Mouse (Mus musculus): ENCODE measurements at regions not wholly inside any gene's neighbourhood (a gene's known extent, or its start where the extent isn't known, plus 50 kb on each side); places are given as distances from the start of the nearest gene placed in this dataset.

GRCm38 (mm10) chr4:84095237-84095636 lies 569.9 kb downstream of the Ccdc171 start:
- ATAC-seq (ENCODE audit: low FRiP score, low TSS enrichment): no peak
- no peak overlapping the region for H3K4me2 ChIP-seq (ENCODE audit: low read length)
- no peak overlapping the region for H3K9ac ChIP-seq (replicated peaks; ENCODE audit: low read length)
- H3K4me3 ChIP-seq (replicated peaks; ENCODE audit: low read depth, low read length): no peak overlapping the region
- no peaks in the 10 kb centered on the region for H3K9me3 ChIP-seq (ENCODE audit: control insufficient read depth, low read length)
- H3K27me3 ChIP-seq (ENCODE audit: control insufficient read depth, insufficient read depth, low read length): no peaks in the 10 kb centered on the region
- H3K27ac ChIP-seq (replicated peaks; ENCODE audit: low read depth, low read length): no peak overlapping the region
- DNase-seq: no peak
- peaks cover 6% of the 10 kb centered on the region; the same call in 1 of the 2 replicates for H3K4me1 ChIP-seq (ENCODE audit: control insufficient read depth, insufficient read depth, low read length)
- 84% methylated on average over 3 of the region's 3 CpGs for WGBS
- no peaks in the 10 kb centered on the region for H3K36me3 ChIP-seq (ENCODE audit: control insufficient read depth, insufficient read depth, low read length)

GRCm38 (mm10) chr4:84096081-84096480 lies 570.7 kb downstream of the Ccdc171 start:
- DNase-seq: no peak
- Histone ChIP-seq H3K27ac (replicated peaks; ENCODE audit: low read depth, low read length) (no peak overlapping the region), H3K9me3 (ENCODE audit: control insufficient read depth, low read length) (no peaks in the 10 kb centered on the region), H3K4me2 (ENCODE audit: low read length) (no peak overlapping the region), H3K27me3 (ENCODE audit: control insufficient read depth, insufficient read depth, low read length) (no peaks in the 10 kb centered on the region), H3K4me1 (ENCODE audit: control insufficient read depth, insufficient read depth, low read length) (peaks cover 6% of the 10 kb centered on the region; the same call in 1 of the 2 replicates), H3K4me3 (replicated peaks; ENCODE audit: low read depth, low read length) (no peak overlapping the region), H3K36me3 (ENCODE audit: control insufficient read depth, insufficient read depth, low read length) (no peaks in the 10 kb centered on the region), H3K9ac (replicated peaks; ENCODE audit: low read length) (no peak overlapping the region)
- ATAC-seq (ENCODE audit: low FRiP score, low TSS enrichment): no peak
- WGBS: 94% methylated on average over 4 of the region's 4 CpGs

GRCm38 (mm10) chr4:84099071-84099470 lies 573.7 kb downstream of the Ccdc171 start:
- no peaks in the 10 kb centered on the region for H3K36me3 ChIP-seq (ENCODE audit: control insufficient read depth, insufficient read depth, low read length)
- H3K4me1 ChIP-seq (ENCODE audit: control insufficient read depth, insufficient read depth, low read length): no peaks in the 10 kb centered on the region
- H3K27me3 ChIP-seq (ENCODE audit: control insufficient read depth, insufficient read depth, low read length): no peaks in the 10 kb centered on the region
- ATAC-seq (ENCODE audit: low FRiP score, low TSS enrichment) (no peak), DNase-seq (no peak)
- no peaks in the 10 kb centered on the region for H3K9me3 ChIP-seq (ENCODE audit: control insufficient read depth, low read length)
- no peak overlapping the region for H3K9ac ChIP-seq (replicated peaks; ENCODE audit: low read length)
- 82% methylated on average over 8 of the region's 8 CpGs for WGBS
- no peak overlapping the region for H3K4me2 ChIP-seq (ENCODE audit: low read length)
- H3K27ac ChIP-seq (replicated peaks; ENCODE audit: low read depth, low read length): no peak overlapping the region
- H3K4me3 ChIP-seq (replicated peaks; ENCODE audit: low read depth, low read length): no peak overlapping the region

GRCm38 (mm10) chr4:84101923-84102322 lies 573.2 kb downstream of the Bnc2 start:
- H3K9ac ChIP-seq (replicated peaks; ENCODE audit: low read length): no peak overlapping the region
- WGBS: 86% methylated on average over 6 of the region's 6 CpGs
- H3K27ac ChIP-seq (replicated peaks; ENCODE audit: low read depth, low read length): no peak overlapping the region
- H3K4me1 ChIP-seq (ENCODE audit: control insufficient read depth, insufficient read depth, low read length): no peaks in the 10 kb centered on the region
- ATAC-seq (ENCODE audit: low FRiP score, low TSS enrichment): no peak
- no peaks in the 10 kb centered on the region for H3K36me3 ChIP-seq (ENCODE audit: control insufficient read depth, insufficient read depth, low read length)
- H3K9me3 ChIP-seq (ENCODE audit: control insufficient read depth, low read length): no peaks in the 10 kb centered on the region
- DNase-seq: no peak
- no peaks in the 10 kb centered on the region for H3K27me3 ChIP-seq (ENCODE audit: control insufficient read depth, insufficient read depth, low read length)
- no peak overlapping the region for H3K4me2 ChIP-seq (ENCODE audit: low read length)
- no peak overlapping the region for H3K4me3 ChIP-seq (replicated peaks; ENCODE audit: low read depth, low read length)

GRCm38 (mm10) chr4:84102736-84103135 lies 572.3 kb downstream of the Bnc2 start:
- Histone ChIP-seq H3K9ac (replicated peaks; ENCODE audit: low read length) (no peak overlapping the region), H3K4me1 (ENCODE audit: control insufficient read depth, insufficient read depth, low read length) (no peaks in the 10 kb centered on the region), H3K27ac (replicated peaks; ENCODE audit: low read depth, low read length) (no peak overlapping the region), H3K36me3 (ENCODE audit: control insufficient read depth, insufficient read depth, low read length) (no peaks in the 10 kb centered on the region), H3K4me2 (ENCODE audit: low read length) (no peak overlapping the region), H3K9me3 (ENCODE audit: control insufficient read depth, low read length) (no peaks in the 10 kb centered on the region), H3K27me3 (ENCODE audit: control insufficient read depth, insufficient read depth, low read length) (no peaks in the 10 kb centered on the region), H3K4me3 (replicated peaks; ENCODE audit: low read depth, low read length) (no peak overlapping the region)
- no peak for DNase-seq
- no peak for ATAC-seq (ENCODE audit: low FRiP score, low TSS enrichment)
- WGBS: 74% methylated on average over 11 of the region's 11 CpGs

- Histone ChIP-seq H3K27me3 (ENCODE audit: control insufficient read depth, insufficient read depth, low read length) (no peaks in the 10 kb centered on the region), H3K4me2 (ENCODE audit: low read length) (no peak overlapping the region), H3K4me3 (replicated peaks; ENCODE audit: low read depth, low read length) (no peak overlapping the region), H3K4me1 (ENCODE audit: control insufficient read depth, insufficient read depth, low read length) (peaks cover 16% of the 10 kb centered on the region), H3K9ac (replicated peaks; ENCODE audit: low read length) (no peak overlapping the region), H3K36me3 (ENCODE audit: control insufficient read depth, insufficient read depth, low read length) (no peaks in the 10 kb centered on the region), H3K9me3 (ENCODE audit: control insufficient read depth, low read length) (no peaks in the 10 kb centered on the region), H3K27ac (replicated peaks; ENCODE audit: low read depth, low read length) (no peak overlapping the region)
- DNase-seq (no peak), ATAC-seq (ENCODE audit: low FRiP score, low TSS enrichment) (no peak)
- 78% methylated on average over 6 of the region's 6 CpGs for WGBS
Observed at GRCm38 (mm10) chr4:84108592-84108991, 566.5 kb downstream of the Bnc2 start.

GRCm38 (mm10) chr4:84109771-84110503 lies 565.1 kb downstream of the Bnc2 start:
- no peaks in the 10 kb centered on the region for H3K36me3 ChIP-seq (ENCODE audit: control insufficient read depth, insufficient read depth, low read length)
- DNase-seq (peak; percentile 58), ATAC-seq (ENCODE audit: low FRiP score, low TSS enrichment) (peak; percentile 43; the same call in 1 of the 2 replicates)
- H3K9ac ChIP-seq (replicated peaks; ENCODE audit: low read length): no peak overlapping the region
- H3K4me1 ChIP-seq (ENCODE audit: control insufficient read depth, insufficient read depth, low read length): peaks cover 16% of the 10 kb centered on the region
- 0 out of 2 replicates have a peak overlapping the region, but pooled peaks have one; percentile 3 for H3K27ac ChIP-seq (replicated peaks; ENCODE audit: low read depth, low read length)
- H3K4me2 ChIP-seq (ENCODE audit: low read length): no peak overlapping the region
- no peaks in the 10 kb centered on the region for H3K9me3 ChIP-seq (ENCODE audit: control insufficient read depth, low read length)
- WGBS: 4% methylated on average over 12 of the region's 12 CpGs
- no peaks in the 10 kb centered on the region for H3K27me3 ChIP-seq (ENCODE audit: control insufficient read depth, insufficient read depth, low read length)
- no peak overlapping the region for H3K4me3 ChIP-seq (replicated peaks; ENCODE audit: low read depth, low read length)

GRCm38 (mm10) chr4:84114162-84115040 lies 560.7 kb downstream of the Bnc2 start:
- H3K9me3 ChIP-seq (ENCODE audit: control insufficient read depth, low read length): no peaks in the 10 kb centered on the region
- H3K27me3 ChIP-seq (ENCODE audit: control insufficient read depth, insufficient read depth, low read length): no peaks in the 10 kb centered on the region
- DNase-seq: no peak
- H3K27ac ChIP-seq (replicated peaks; ENCODE audit: low read depth, low read length): no peak overlapping the region
- H3K4me2 ChIP-seq (ENCODE audit: low read length): no peak overlapping the region
- ATAC-seq (ENCODE audit: low FRiP score, low TSS enrichment): no peak
- H3K4me3 ChIP-seq (replicated peaks; ENCODE audit: low read depth, low read length): no peak overlapping the region
- 77% methylated on average over 10 of the region's 10 CpGs for WGBS
- no peak overlapping the region for H3K9ac ChIP-seq (replicated peaks; ENCODE audit: low read length)
- H3K36me3 ChIP-seq (ENCODE audit: control insufficient read depth, insufficient read depth, low read length): no peaks in the 10 kb centered on the region
- peaks cover 12% of the 10 kb centered on the region for H3K4me1 ChIP-seq (ENCODE audit: control insufficient read depth, insufficient read depth, low read length)
